ENCODE assay signal across 9 mouse cellular contexts in genomic region chr17:5216965-5217546, GRCm38 (mm10).
A peak's percentile ranks its signal among the peaks of the same experiment; 100 is the strongest.
DNase-seq lines count a peak whose midpoint lies in the region; ATAC-seq lines count a peak whose summit lies in the region.
"Had no signal": no experiment of that assay in that cellular context is flagged by ENCODE, and none has a peak within 500 bp of the region (broad histone marks: within the 10 kb centered on the region; RNA-seq: fewer than 3 reads in every experiment).

No protein-coding gene starts in this region.

- H3K9me3 ChIP-seq in hindbrain, embryonic 13.5 days = no peaks in the 10 kb centered on the region
- no peaks in the 10 kb centered on the region for H3K9me3 ChIP-seq in kidney, embryonic 16.5 days (ENCODE audit: low read length)
- H3K9me3 ChIP-seq in midbrain, embryonic 13.5 days = no peaks in the 10 kb centered on the region

- intact Hi-C loops in heart, postnatal 36 days (cut with DNase I) = no loop called here

- H3K36me3 ChIP-seq in hindbrain, embryonic 13.5 days = no peaks in the 10 kb centered on the region
- no peaks in the 10 kb centered on the region for H3K36me3 ChIP-seq in kidney, embryonic 16.5 days (ENCODE audit: insufficient read depth, low read length)
- no peaks in the 10 kb centered on the region for H3K36me3 ChIP-seq in midbrain, embryonic 13.5 days

- peak overlapping the region; percentile 56 for H3K27ac ChIP-seq in hindbrain, embryonic 13.5 days
- no peak overlapping the region for H3K27ac ChIP-seq in kidney, embryonic 16.5 days (ENCODE audit: low read length)
- H3K27ac ChIP-seq in midbrain, embryonic 13.5 days = peak overlapping the region; percentile 21; the same call in 1 of the 2 replicates

- 34% methylated on average over 10 of the region's 10 CpGs for WGBS in hindbrain, embryonic 13.5 days
- 27% methylated on average over 10 of the region's 10 CpGs for WGBS in kidney, embryonic 16.5 days
- WGBS in midbrain, embryonic 13.5 days = 38% methylated on average over 10 of the region's 10 CpGs

- peaks cover 86% of the 10 kb centered on the region for H3K4me1 ChIP-seq in hindbrain, embryonic 13.5 days (replicated peaks)
- peaks cover 54% of the 10 kb centered on the region for H3K4me1 ChIP-seq in kidney, embryonic 16.5 days (ENCODE audit: insufficient read depth, low read length)
- H3K4me1 ChIP-seq in midbrain, embryonic 13.5 days (replicated peaks) = peaks cover 73% of the 10 kb centered on the region

- H3K4me2 ChIP-seq in hindbrain, embryonic 13.5 days = no peak overlapping the region
- H3K4me2 ChIP-seq in kidney, embryonic 16.5 days (replicated peaks; ENCODE audit: low read depth, low read length) = no peak overlapping the region
- H3K4me2 ChIP-seq in midbrain, embryonic 13.5 days (replicated peaks) = no peak overlapping the region

- H3K4me3 ChIP-seq in hindbrain, embryonic 13.5 days = no peak overlapping the region
- H3K4me3 ChIP-seq in kidney, embryonic 16.5 days (ENCODE audit: low read length) = no peak overlapping the region
- no peak overlapping the region for H3K4me3 ChIP-seq in midbrain, embryonic 13.5 days (replicated peaks)

- H3K27me3 ChIP-seq in hindbrain, embryonic 13.5 days = no peaks in the 10 kb centered on the region
- H3K27me3 ChIP-seq in kidney, embryonic 16.5 days (ENCODE audit: insufficient read depth, low read length) = no peaks in the 10 kb centered on the region
- no peaks in the 10 kb centered on the region for H3K27me3 ChIP-seq in midbrain, embryonic 13.5 days

- no peak overlapping the region for H3K9ac ChIP-seq in hindbrain, embryonic 13.5 days
- no peak overlapping the region for H3K9ac ChIP-seq in kidney, embryonic 16.5 days (replicated peaks; ENCODE audit: low read length)
- no peak overlapping the region for H3K9ac ChIP-seq in midbrain, embryonic 13.5 days (replicated peaks)

- peak; percentile 33 for DNase-seq in heart, postnatal 4 days
- no peak for DNase-seq in heart, postnatal 36 days
- no peak for DNase-seq in urinary bladder, postnatal 4 days (ENCODE audit: low spot score in 2 of 2)
- no peak for DNase-seq in gastrocnemius, postnatal 4 days (ENCODE audit: low spot score in 2 of 2)
- DNase-seq: gastrocnemius, postnatal 25 days had no signal

- ATAC-seq in hindbrain, embryonic 13.5 days (ENCODE audit: low FRiP score) = no peak
- peak; percentile 82 for ATAC-seq in kidney, embryonic 16.5 days (ENCODE audit: low FRiP score, low TSS enrichment)
- no peak; the same call in 1 of the 2 replicates for ATAC-seq in midbrain, embryonic 13.5 days
- ATAC-seq in activated CD4-positive, CD25-positive, alpha-beta regulatory T cell, adult 4 months = no peak
